Mouse (Mus musculus): ENCODE results near the gene Metap2.

Gene Metap2

DNA sequence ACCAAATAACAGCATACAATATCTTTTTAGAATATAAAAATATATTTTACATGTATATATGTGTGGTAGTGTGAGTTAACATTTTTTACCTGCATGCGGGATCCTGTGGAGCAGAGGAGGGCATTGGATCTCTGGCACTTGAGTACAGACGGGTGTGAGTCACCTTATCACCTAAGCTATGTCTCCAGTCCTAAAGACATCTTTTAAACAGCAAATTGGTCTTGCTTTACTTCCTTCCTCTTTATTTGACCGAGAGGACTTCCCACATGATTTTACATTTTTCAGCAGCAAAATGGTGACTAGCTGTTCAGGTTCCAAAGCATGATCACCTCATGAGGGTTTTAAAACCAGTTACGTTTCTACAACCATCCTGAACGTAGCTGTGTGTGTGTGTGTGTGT, 14.4 kb upstream of the Metap2 start:
- in situ Hi-C loops (cut with MboI, MseI): no loop called here

DNA sequence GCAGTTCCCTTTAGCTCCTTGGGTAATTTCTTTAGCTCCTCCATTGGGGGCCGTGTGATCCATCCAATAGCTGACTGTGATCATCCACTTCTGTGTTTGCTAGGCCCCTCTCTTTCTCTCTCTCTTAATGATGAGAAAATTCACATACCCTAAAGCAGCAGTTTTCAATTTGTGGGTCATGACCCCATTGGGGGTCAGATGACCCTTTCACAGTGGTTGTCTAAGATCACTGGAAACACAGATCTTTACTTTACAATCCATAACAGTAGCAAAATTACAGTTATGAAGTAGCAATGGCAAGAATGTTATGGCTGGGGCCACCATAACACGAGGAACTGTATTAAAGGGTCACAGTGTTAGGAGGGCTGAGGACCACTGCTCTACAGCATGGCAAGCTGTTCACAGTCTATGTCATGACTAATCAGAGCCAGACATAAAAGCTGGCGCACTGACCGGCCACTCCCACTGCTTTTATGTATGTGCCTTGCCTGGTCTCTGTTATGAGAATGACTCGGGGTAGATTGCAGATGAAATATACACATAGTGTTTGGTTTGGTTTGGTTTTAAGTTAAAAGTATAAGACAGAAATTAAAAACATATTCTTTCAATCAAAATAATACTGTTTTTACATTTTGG, 13.0 kb upstream of the Metap2 start:
- in situ Hi-C loops (cut with MboI, MseI): no loop called here

DNA sequence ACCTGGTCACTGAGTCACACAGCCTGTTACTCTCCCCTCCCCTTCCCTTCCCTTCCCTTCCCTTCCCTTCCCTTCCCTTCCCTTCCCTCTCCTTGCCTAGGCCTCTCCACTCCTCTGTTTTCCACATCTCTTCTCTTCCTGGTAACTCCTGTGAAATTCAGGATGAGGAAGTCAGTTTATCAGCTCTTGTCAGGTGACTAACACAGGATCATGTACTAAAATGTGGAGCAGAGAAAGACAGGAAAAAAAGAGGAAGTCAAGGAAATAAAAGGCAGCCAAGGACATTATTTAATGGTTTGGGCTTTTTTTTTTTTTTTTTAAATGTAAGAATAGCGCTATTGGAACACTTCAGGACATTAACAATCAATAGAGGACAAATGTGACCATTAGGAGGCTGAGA, 12.1 kb upstream of the Metap2 start:
- in situ Hi-C loops (cut with MboI, MseI): no loop called here

DNA sequence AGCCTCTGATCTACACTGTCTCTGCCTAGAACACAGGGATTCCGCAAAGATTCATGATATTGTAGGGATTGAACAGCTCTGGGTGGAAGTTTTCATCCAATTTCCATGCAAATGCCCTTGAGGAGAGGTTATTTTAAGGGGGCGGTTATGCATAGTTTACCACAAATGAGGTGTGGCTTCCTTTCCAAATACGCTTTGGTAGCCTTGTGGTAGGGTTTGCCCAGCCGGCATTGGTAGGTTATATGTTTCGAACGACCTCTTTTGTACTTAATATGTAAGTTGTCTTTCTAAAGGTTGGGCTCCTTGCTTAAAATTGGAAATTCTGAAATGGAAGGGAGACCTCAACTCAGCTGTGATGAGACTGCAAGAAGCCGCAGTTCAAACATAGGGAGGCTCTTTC, 11.6 kb upstream of the Metap2 start:
- in situ Hi-C loops (cut with MboI, MseI): no loop called here

DNA sequence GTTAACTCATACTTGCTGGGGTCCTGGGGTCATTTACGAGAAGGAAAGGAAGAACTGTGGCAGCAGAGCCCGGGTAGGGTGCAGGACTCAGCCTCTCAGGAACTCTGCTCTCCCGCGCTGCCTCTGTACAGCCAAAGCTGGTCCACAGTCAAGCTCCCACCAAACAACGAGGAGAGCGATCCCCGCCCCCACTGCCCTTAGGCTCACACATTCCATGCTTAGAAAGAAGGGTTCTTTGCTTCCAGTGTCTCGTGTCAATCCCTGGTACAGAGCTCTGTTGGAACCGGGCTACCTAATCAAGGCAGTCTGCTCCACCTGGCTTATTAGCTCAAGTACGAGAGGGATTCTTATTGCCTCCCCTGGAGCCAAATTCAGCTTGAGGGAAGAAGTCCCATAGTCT, 10.5 kb upstream of the Metap2 start:
- in situ Hi-C loops (cut with MboI, MseI): no loop called here

DNA sequence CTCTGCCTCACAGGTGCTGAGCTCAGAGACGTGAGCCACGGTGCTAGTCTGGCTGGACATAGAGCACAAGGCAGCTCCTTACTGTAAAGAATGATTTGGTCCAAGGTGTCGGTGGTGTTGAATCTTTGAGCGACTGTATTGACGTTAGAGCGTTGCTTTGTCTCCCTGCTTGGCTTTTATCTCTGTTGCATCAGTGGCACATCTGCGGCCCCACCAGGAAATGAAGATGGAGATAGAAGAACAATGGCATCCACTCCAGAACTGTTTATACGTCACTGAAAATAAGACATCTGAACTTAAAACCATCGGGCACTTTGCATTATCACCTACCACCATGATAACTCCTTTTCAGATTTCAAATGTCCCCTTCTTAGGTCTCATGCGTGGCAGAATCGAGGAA, 3.0 kb upstream of the Metap2 start:
- in situ Hi-C loops (cut with MboI, MseI): no loop called here

DNA sequence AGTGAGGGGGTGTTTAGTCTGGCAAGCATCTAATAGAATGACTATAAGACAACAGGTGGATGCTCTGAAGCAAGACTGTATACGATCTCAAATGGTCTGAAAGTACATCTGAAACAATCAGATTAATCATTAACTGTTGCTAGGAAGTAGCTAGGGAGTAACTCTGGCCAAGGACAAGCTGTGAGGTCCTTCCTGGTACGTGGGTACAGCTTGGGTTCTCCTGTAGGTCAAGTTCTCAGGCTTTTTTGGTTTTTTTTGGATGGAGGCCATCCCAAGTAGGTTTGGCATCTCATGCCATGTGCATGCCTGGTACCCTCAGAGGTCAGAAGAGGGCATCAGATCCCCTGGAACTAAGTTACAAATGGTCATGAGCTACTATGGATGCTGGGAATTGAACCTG, 2.4 kb upstream of the Metap2 start:
- in situ Hi-C loops (cut with MboI, MseI): no loop called here

DNA sequence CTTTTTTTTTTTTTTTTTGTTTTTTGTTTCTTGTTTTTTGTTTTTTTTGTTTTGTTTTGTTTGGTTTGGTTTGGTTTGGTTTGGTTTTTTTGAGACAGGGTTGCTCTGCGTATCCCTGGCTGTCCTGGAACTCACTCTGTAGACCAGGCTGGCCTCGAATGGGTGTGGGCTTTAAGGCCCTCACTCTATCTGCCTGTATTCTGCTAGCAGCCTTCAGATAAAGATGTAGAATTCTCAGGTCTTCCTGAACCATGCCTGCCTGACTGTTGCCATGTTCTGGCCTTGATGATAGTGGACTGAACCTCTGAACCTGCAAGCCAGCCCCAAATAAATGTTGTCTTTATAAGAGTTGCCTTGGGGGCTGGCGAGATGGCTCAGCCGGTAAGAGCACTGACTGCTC, 4.3 kb downstream of the Metap2 start:
- in situ Hi-C loops (cut with MboI, MseI): no loop called here

DNA sequence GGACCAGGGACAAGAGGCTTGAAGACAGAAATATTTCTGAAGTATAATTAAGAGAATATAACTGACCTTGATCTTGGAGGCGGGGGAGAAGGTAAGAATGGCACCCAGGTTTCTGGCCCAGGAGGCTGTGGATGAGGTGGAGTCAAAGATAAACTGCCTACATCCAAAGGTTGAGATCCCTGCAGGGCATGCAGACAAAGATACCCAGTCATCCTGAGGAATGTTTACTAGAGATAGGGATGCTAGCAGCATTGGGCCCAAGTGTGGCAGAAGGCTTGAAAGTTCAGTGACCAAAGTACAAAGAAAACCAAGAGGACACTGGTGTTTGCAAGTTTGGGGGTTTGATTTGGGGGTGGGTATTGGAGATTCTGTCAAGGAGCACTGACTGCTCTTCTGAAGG, 5.9 kb downstream of the Metap2 start:
- in situ Hi-C loops (cut with MboI, MseI): no loop called here

DNA sequence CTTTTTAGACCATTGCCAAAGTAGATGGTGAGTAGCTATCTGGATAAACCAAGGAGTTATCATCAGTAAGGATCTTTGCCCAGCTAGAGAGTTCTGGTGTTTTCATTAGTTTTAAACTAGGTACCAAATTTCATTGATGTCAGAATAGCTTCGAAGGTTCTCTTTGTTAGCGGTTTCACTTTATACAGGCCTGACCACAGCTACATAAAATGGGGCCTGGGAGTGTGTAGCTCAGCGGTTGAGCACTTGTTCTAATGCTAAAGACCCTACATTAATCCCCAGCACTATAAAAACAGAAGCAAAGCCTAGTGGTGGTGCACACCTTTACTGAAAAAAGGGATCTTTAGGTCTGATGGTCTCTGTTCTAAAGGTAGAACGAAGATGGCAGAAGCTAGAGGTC, 6.3 kb downstream of the Metap2 start:
- in situ Hi-C loops (cut with MboI, MseI): no loop called here

DNA sequence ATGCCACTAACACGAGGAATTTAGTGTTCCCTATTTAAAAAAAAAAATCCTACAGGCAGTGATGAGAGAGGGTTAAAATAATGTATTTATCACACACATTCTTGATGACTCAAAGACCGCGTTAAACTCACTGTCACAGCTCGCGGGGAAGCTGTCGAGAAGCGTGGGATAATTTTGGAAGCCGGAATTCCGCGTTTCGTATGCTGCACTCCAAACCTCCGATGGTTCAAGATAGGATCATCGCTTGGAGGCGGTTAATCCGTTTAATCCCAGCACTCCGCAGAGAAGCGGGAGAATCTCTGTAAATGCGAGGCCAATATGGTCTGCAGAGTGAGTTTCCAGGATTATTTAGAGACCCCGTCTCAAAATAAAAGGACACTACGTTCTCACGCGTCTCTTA, 6.9 kb downstream of the Metap2 start:
- in situ Hi-C loops (cut with MboI, MseI): loop anchor here (5.0 kb wide), 1 partner anchor 58 kb away; the partner anchor contains the start of gene Usp44

DNA sequence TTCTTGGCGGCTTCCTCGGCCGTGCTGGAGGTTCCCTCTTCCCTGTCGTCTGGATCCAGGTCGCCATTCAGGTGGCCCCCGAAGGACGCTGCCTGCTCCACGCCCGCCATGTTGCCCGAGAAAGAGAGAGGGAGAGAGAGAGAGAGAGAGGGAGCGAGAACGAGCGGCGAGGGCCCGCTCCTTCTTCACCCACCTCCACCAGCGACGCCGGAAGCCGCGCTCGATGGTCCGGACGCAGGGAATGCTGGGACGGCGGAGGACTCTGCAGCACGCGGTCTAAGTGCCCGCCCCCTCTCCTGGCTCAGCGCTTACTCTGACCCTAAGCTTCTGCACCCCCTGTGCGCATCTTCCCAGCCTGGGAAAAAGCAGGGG, 7.3 kb downstream of the Metap2 start:
- in situ Hi-C loops (cut with MboI, MseI): loop anchor here (5.0 kb wide), 1 partner anchor 57 kb away; the partner anchor contains the start of gene Usp44

DNA sequence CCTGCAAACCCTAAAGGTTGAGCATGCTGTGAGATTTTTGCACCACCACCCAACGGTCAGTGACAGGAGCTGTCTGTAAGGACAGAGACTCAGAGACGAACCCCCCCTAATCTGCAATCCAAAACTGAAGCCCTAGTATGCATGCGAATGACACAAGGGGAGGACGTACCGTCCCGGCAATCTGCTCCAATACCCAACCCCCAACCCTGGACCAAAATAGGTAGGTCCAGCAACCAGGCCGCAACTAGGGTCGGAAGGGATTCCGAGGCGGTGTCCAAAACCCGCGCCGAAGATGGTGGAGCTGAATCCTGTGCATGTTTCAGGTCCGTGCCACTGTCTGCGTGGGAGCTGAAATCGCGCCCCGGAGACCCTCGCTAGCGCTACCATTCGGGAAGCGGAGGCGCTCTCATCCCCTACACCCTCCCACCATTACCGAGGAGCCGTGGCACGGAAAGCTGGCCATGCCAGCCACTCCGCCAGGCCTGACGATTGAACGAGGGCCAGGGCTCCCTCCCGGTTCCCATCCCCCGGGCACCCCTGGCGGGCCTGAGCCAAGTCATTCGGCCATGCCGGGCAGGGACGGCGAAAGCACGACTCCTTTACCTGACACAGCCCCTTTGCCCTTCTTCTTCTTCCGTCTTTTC, 7.8 kb downstream of the Metap2 start:
- in situ Hi-C loops (cut with MboI, MseI): loop anchor here (5.0 kb wide), 1 partner anchor 57 kb away; the partner anchor contains the start of gene Usp44

DNA sequence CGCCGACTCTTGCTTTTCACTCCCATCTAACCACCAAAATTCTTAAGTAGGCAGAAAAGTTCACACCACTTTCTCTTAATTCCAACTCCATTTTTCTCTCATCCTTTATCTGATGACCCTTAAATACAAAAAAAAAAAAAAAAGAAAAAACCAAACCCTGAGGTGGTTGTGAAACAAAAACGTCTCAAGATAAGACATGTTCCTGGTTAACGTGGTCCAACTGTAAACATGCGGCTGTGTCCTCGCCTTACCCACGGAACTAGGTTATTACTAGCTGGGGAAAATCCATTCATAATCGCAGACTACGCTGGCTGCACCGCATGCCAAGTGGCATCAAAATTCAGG, 8.3 kb downstream of the Metap2 start:
- in situ Hi-C loops (cut with MboI, MseI): loop anchor here (5.0 kb wide), 1 partner anchor 56 kb away; the partner anchor contains the start of gene Usp44

DNA sequence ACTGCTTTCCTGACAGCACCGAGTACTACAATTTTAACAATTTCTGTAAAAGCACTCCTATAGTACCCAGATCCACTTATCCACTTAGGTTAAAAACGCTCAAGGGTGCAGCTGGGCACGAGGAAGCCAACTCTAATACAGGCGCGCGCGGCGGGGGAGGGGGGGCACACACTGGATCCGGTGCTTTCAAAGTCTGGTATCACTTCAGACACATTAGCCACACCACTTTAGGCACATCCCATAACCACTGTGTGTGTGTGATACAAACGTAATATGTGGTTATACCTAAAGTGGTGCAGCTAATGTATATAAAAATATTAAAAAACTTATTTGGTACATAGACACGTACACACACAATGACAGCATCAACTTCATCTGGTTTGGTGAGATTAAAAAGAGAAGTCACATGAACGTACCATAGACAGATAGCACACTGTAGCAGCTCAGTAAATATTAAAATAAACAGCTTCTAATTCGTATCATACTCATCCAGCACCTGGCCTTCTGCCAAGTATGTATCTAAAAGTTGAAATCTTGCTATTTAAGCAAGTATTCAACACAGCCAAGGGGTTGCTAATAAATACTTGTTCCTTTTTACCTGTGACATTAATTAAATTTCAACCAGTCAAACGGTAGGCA, 10.9 kb downstream of the Metap2 start:
- in situ Hi-C loops (cut with MboI, MseI): loop anchor here (5.0 kb wide), 1 partner anchor 54 kb away; the partner anchor contains the start of gene Usp44

DNA sequence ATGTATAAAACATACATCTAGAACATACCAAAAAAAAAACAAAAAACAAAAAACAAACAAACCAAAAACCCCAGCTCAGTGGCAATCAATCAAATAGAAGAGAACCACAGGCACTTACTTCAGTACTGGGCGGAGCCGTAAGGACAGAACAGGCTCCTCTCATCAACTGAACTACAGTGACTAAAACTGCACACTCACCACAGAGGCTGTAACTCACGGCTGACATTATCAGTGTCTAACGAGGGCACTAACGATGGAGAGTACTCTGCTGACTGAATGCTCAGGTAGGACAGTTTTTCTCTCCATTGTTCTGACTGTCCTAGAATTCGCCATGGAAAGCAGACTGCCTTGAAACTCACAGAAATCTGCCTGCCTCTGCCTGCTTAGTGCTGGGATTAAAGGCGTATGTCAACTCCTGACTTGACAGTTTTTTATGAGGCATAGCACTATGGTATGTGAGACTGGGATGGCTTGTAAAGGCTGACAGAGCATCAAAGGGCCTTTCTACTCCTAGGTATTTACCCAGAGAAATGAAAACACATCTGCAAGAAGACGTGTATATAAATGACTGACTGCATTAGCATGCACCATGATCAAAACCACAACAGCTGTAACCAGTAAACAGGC, 14.0 kb downstream of the Metap2 start:
- in situ Hi-C loops (cut with MboI, MseI): no loop called here

DNA sequence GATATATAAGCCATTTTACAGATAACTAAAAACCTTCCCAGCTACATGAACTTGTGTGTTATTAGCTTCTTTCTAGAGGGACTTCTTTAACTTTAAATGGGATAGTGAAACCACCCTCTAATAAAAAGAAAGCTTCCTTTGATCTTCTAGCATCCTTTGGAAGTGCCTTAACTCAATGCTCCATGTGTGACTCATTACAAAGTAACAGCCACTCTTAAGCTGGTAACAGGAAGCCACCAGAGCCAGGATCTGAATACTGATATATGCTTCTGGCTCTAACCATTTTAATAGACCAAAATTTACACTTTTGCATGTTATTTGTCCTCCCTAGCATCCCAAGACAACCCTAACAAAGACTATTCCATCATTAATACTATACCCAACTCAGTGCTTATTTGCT, 15.0 kb downstream of the Metap2 start:
- in situ Hi-C loops (cut with MboI, MseI): no loop called here

DNA sequence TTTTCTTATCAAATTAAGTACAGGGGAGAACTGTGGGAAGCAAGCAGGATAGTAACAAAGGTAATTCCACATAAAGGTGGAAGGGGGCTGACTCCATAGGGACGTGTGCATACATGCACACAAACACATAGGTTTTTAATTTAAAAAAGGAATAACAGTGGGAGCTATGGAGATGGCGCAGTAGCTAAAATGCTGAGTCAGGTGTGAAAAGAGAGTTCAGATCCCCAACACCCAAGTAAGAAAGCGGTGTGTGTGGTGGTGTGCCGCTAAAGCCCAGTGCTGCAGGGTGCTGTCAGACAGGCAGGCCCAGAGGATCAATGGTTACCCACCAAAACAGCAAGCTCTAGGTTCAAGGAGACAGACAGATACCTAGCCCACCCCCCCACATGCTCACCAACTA, 18.2 kb downstream of the Metap2 start:
- in situ Hi-C loops (cut with MboI, MseI): no loop called here

DNA sequence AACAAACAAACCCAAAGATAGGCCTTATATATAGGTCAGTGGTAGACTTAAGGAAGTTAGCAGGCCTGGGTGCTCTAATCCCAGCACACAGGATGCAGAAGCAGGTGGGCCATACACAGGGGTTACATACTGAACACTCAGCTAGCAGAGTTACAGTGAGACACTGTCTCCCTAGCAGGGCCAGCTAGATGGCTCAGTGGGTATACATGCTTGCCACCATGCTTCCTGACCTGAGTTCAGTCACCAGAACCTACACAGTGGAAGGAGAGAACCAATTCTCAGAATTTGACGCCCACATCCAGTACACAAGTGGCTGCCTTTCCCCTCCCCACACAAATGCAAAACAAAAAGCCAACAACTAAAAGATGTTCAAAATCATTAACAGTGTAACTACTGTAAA, 20.1 kb downstream of the Metap2 start:
- in situ Hi-C loops (cut with MboI, MseI): no loop called here

DNA sequence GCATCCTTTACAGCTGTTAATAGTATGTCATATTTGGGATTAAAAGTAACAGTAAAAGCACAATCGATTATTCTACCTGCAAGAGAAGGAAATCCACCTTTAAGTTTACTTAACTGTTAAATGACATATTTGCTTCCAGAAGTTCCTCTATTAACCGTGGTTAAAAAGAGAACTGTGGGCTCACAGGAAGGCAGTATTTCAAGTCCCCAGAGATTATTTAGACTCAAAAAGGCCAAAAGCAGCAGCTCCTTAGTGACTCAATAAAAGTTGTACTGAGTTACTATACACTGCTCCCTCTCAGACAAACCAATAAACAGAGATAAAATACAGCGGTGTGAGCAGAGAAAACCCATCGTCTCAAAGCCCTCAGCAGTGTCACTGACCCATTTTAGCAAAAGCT, 28.0 kb downstream of the Metap2 start:
- in situ Hi-C loops (cut with MboI, MseI): no loop called here

DNA sequence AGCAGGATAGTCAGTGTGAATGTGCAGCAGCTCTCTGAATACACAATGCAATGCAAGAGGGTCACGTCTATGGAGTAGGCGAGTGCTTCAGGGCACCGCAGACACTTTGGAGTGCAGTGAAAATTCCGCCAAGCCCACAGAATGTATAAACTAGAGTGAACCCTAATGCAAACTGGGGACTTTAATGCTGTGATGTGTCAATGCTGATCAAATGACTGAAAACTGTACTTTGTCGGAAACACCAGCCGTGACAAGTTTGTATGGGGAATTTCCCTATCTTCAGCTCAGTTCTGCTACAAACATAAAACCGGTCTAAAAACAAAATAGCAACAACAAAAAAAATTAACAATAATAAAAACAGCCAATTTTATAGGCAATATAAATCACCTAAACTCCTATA, 28.5 kb downstream of the Metap2 start:
- in situ Hi-C loops (cut with MboI, MseI): no loop called here

DNA sequence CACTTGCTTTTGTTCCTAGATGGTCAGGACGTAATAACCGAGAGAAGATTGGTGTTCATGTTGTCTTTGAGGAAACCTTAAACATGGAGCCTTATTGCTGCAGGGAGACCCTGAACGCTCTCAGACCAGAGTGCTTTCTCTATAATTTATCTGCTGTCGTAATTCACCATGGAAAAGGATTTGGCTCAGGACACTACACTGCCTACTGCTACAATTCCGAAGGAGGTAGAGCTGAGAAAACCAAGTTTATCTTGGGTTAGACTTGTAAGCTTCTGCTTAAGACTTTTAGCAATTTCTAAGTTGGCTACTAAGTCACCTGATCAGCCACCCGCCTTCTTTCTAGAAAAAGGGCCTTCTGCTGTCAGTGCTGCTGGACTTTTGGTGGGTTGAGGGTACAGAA, 40.8 kb downstream of the Metap2 start:
- in situ Hi-C loops (cut with MboI, MseI): no loop called here

DNA sequence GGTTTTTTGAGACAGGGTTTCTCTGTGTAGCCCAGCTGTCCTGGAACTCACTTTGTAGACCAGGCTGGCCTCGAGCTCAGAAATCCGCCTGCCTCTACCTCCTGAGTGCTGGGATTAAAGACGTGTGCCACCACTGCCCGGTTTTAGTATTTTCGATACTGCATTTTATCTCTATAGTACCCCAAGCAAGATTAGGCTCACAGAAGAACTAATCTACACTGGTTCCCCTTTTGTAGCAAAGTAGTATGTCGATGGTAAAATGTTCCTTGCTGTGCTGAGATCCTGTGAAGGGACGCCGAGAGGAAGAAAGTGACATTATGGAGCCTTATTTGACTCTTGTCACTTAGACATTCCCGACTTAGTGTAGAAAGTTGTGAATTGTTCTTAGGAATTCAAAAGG, 41.8 kb downstream of the Metap2 start:
- in situ Hi-C loops (cut with MboI, MseI): no loop called here

Measured in T-helper 1 cell (primary cell).